Mouse (Mus musculus): ENCODE data around the gene Brd1. TPM values are rescaled to one million over a fixed set of nuclear protein-coding genes. Genes with fewer than 3 reads are reported as not detected.

Gene Brd1
- polyA plus RNA-seq, 1 experiment from 2014 or later: 21.7 TPM

- Histone ChIP-seq H3K27me3 (no peaks in the 10 kb centered on the region), H3K4me2 (no peak overlapping the region), H3K9me3 (no peaks in the 10 kb centered on the region), H3K36me3 (no peaks in the 10 kb centered on the region), H3K4me1 (no peaks in the 10 kb centered on the region), H3K9ac (no peak overlapping the region), H3K27ac (no peak overlapping the region), H3K4me3 (no peak overlapping the region)
- ATAC-seq (ENCODE audit: insufficient number of reproducible peaks, low FRiP score, low TSS enrichment, low read depth): no peak
- WGBS: 83% methylated on average over 5 of the region's 5 CpGs
These were observed 56.5 kb downstream of the Brd1 start for GRCm38 (mm10) chr15:88677568-88677967.

DNA sequence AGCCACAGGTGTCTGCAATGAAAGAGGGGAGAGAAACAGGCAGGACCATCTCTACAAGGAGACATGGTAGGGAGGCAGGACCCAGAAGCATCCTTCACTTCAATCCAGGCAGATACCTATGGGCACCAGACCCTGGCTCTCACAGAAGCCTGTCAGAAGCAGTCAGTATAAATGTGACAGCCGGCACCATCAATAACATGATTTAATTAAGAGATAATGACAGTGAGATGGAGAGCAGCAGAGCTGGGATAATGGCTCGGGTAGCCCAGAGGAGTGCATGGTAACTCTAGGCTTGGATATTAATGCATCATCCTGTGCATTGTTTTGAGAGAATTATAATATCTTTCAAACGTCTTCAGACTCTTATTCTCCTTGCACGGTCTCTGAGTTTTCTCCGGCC, 58.0 kb downstream of the Brd1 start:
- Histone ChIP-seq H3K36me3 (no peaks in the 10 kb centered on the region), H3K27ac (no peak overlapping the region), H3K4me2 (no peak overlapping the region), H3K4me1 (no peaks in the 10 kb centered on the region), H3K27me3 (no peaks in the 10 kb centered on the region), H3K9ac (no peak overlapping the region), H3K4me3 (no peak overlapping the region), H3K9me3 (no peaks in the 10 kb centered on the region)
- no peak for ATAC-seq (ENCODE audit: insufficient number of reproducible peaks, low FRiP score, low TSS enrichment, low read depth)
- WGBS: 78% methylated on average over 5 of the region's 5 CpGs

DNA sequence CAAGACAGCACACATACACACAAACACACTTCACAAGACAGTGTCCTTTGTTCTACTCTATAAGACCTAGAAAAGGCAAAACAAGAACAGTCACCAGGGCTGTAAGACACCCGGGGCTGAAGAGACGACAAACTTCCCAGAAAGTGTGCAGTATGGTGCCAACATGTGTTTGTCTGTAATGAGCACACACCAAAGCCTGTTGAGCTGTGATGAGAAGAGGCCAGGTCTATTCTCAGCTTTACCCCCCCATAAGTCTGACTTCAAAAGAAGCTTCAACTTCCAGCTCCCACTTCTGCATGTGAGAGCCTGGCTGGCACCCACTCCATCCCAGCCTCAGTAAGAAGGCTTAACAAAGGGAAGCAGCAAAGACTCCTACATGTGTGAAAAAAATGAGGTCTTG, 65.3 kb downstream of the Brd1 start:
- Histone ChIP-seq H3K27me3 (peaks cover under 1% of the 10 kb centered on the region; the same call in 1 of the 2 replicates), H3K36me3 (no peaks in the 10 kb centered on the region), H3K4me2 (no peak overlapping the region), H3K4me3 (no peak overlapping the region), H3K9ac (no peak overlapping the region), H3K9me3 (no peaks in the 10 kb centered on the region), H3K4me1 (no peaks in the 10 kb centered on the region), H3K27ac (no peak overlapping the region)
- WGBS: 69% methylated on average over 2 of the region's 2 CpGs
- ATAC-seq (ENCODE audit: insufficient number of reproducible peaks, low FRiP score, low TSS enrichment, low read depth): no peak

DNA sequence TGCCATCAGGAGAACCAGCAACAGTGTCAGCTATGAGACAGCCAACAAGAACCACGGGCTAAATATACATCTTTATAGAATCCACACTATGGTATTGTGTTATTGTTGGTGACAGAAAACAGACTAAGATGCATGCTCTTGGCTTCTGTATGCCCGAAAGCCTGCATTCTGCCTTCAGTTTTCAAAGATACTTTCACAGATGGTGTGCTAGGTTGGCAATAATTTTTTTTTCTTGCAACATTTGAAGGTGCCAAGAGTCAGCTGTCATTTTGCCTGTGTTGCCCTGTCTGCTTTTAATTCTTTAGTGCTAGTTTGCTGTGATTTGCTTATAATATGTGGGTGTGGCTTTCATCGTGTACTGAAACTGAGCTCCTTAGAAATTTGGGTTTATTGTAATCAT, 66.4 kb downstream of the Brd1 start:
- WGBS: 73% methylated on average over 3 of the region's 3 CpGs
- H3K27ac ChIP-seq: no peak overlapping the region
- peaks cover 11% of the 10 kb centered on the region for H3K27me3 ChIP-seq
- no peak for ATAC-seq (ENCODE audit: insufficient number of reproducible peaks, low FRiP score, low TSS enrichment, low read depth)
- H3K9me3 ChIP-seq: no peaks in the 10 kb centered on the region
- H3K4me2 ChIP-seq: no peak overlapping the region
- H3K9ac ChIP-seq: no peak overlapping the region
- no peak overlapping the region for H3K4me3 ChIP-seq
- no peaks in the 10 kb centered on the region for H3K4me1 ChIP-seq
- no peaks in the 10 kb centered on the region for H3K36me3 ChIP-seq

- H3K4me2 ChIP-seq: no peak overlapping the region
- ATAC-seq (ENCODE audit: insufficient number of reproducible peaks, low FRiP score, low TSS enrichment, low read depth): no peak
- H3K9me3 ChIP-seq: no peaks in the 10 kb centered on the region
- no peak overlapping the region for H3K9ac ChIP-seq
- no peak overlapping the region for H3K27ac ChIP-seq
- H3K4me1 ChIP-seq: no peaks in the 10 kb centered on the region
- no peak overlapping the region for H3K4me3 ChIP-seq
- no peaks in the 10 kb centered on the region for H3K36me3 ChIP-seq
- peaks cover 15% of the 10 kb centered on the region for H3K27me3 ChIP-seq
- 83% methylated on average over 4 of the region's 4 CpGs for WGBS
These were observed 68.2 kb downstream of the Brd1 start for GRCm38 (mm10) chr15:88665846-88666245.

DNA sequence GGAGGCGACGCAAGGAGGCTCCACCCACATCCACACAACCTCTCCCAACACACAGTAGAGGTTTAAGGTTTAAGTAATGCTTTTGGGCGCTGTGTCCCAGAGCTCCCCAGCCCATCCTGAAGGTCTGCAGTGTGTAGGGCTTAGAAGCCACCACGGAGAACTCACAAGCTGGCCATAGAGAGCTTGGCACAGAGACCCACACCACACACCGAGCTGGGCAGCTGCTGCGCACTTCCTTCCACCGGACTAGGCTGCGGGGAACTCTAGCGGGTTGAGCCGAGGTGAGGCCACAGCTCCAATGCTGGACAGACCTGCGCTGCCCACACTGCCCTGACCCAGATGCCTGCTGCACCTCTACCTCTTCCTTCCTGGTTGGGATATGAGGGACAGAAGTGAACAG, 71.0 kb downstream of the Brd1 start:
- Histone ChIP-seq H3K27me3 (peaks cover 15% of the 10 kb centered on the region), H3K36me3 (no peaks in the 10 kb centered on the region), H3K9ac (no peak overlapping the region), H3K4me3 (no peak overlapping the region), H3K4me1 (no peaks in the 10 kb centered on the region), H3K27ac (no peak overlapping the region), H3K9me3 (no peaks in the 10 kb centered on the region), H3K4me2 (no peak overlapping the region)
- WGBS: 38% methylated on average over 11 of the region's 11 CpGs
- ATAC-seq (ENCODE audit: insufficient number of reproducible peaks, low FRiP score, low TSS enrichment, low read depth): no peak

- no peak overlapping the region for H3K4me3 ChIP-seq
- no peaks in the 10 kb centered on the region for H3K36me3 ChIP-seq
- peak overlapping the region; percentile 19; the same call in 1 of the 2 replicates for H3K4me2 ChIP-seq
- H3K4me1 ChIP-seq: no peaks in the 10 kb centered on the region
- H3K9me3 ChIP-seq: no peaks in the 10 kb centered on the region
- H3K27me3 ChIP-seq: peaks cover 15% of the 10 kb centered on the region
- WGBS: 4% methylated on average over 22 of the region's 22 CpGs
- H3K9ac ChIP-seq: no peak overlapping the region
- ATAC-seq (ENCODE audit: insufficient number of reproducible peaks, low FRiP score, low TSS enrichment, low read depth): no peak
- H3K27ac ChIP-seq: no peak overlapping the region
These were observed 71.8 kb downstream of the Brd1 start for GRCm38 (mm10) chr15:88662111-88662850.

GRCm38 (mm10) chr15:88661654-88662053, 72.4 kb downstream of the Brd1 start:
- no peaks in the 10 kb centered on the region for H3K4me1 ChIP-seq
- no peak overlapping the region for H3K4me2 ChIP-seq
- no peak overlapping the region for H3K4me3 ChIP-seq
- no peak overlapping the region for H3K27ac ChIP-seq
- H3K9me3 ChIP-seq: no peaks in the 10 kb centered on the region
- ATAC-seq (ENCODE audit: insufficient number of reproducible peaks, low FRiP score, low TSS enrichment, low read depth): no peak
- H3K36me3 ChIP-seq: no peaks in the 10 kb centered on the region
- no peak overlapping the region for H3K9ac ChIP-seq
- peaks cover 15% of the 10 kb centered on the region for H3K27me3 ChIP-seq
- 65% methylated on average over 3 of the region's 3 CpGs for WGBS

DNA sequence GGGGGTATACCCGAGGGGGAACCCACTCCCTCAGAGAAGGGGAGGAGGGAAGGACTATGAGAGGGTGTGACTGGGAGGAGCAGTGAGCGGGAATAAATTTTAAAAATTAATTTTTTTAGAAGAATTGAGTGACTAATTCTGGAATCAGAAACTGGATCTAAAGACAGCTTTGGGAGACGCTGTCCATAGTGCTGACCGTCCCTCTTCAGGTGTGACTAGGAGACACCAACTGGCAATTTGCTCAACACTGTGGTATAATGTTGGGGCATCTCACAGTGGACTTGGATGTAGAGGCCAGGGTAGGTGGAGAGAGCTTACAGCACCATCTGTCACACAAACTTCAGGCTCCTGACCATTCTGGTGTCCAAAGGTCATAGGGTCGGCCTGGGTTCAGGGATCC, 82.0 kb downstream of the Brd1 start:
- no peak overlapping the region for H3K9ac ChIP-seq
- WGBS: 52% methylated on average over 5 of the region's 5 CpGs
- no peaks in the 10 kb centered on the region for H3K36me3 ChIP-seq
- no peaks in the 10 kb centered on the region for H3K9me3 ChIP-seq
- H3K4me1 ChIP-seq: no peaks in the 10 kb centered on the region
- H3K4me2 ChIP-seq: no peak overlapping the region
- ATAC-seq (ENCODE audit: insufficient number of reproducible peaks, low FRiP score, low TSS enrichment, low read depth): no peak
- H3K27me3 ChIP-seq: no peaks in the 10 kb centered on the region; the same call in 1 of the 2 replicates
- no peak overlapping the region for H3K4me3 ChIP-seq
- no peak overlapping the region for H3K27ac ChIP-seq

DNA sequence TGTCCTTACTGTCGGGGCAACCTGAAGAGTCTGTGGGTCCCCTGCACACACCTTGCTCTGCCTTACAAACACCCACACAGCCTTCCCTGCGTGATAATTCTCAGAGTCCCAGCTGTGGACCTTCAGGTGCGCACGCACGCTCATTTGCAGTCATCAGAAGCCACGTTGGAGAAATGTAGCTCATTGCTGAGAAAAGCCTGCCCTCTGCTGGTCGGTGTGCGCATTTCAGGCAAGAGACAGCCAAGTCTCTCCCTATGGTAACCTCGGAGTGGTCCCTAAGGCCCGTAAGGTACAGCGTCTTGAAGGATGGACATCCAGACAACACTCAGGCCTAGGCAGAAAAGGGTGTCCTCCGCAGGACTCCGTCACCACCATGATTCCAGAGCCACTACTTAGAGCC, 83.0 kb downstream of the Brd1 start:
- Histone ChIP-seq H3K27ac (no peak overlapping the region), H3K4me2 (no peak overlapping the region), H3K9me3 (no peaks in the 10 kb centered on the region), H3K36me3 (no peaks in the 10 kb centered on the region), H3K27me3 (no peaks in the 10 kb centered on the region; the same call in 1 of the 2 replicates), H3K4me3 (no peak overlapping the region), H3K9ac (no peak overlapping the region), H3K4me1 (no peaks in the 10 kb centered on the region)
- WGBS: 24% methylated on average over 13 of the region's 13 CpGs
- no peak for ATAC-seq (ENCODE audit: insufficient number of reproducible peaks, low FRiP score, low TSS enrichment, low read depth)
